ENCODE assay signal across 19 mouse cellular contexts in the genomic region with DNA sequence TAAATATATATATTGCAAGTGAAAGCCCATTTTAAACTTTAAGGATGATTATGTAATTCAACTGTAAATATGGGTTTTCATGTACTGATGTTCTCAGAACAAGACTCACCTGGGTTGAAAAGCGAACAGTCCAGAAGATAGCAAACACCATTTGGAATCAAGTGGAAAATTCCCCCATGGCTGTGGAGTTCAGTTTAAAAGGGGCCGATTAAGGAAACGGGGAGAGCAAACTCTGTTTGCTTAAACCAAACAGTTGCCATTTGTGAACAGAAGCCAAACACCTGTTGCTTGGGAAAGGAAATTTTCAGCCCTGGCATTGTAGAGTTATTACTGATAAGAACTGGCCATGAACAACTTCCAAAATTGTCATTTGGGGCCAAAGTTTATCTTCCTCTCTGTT.
"Had no signal": no experiment of that assay in that cellular context is flagged by ENCODE, and none has a peak within 500 bp of the region (broad histone marks: within the 10 kb centered on the region; RNA-seq: fewer than 3 reads in every experiment).

No protein-coding gene starts in this region.

- H3K36me3 ChIP-seq: liver, embryonic 13.5 days; liver, embryonic 15.5 days; midbrain, embryonic 12.5 days; neural tube, embryonic 13.5 days; neural tube, embryonic 15.5 days had no signal

- H3K4me2 ChIP-seq: liver, embryonic 13.5 days; liver, embryonic 15.5 days; midbrain, embryonic 12.5 days; neural tube, embryonic 13.5 days; neural tube, embryonic 15.5 days had no signal

- H3K27ac ChIP-seq: liver, embryonic 13.5 days; liver, embryonic 15.5 days; macrophage; midbrain, embryonic 12.5 days; neural tube, embryonic 13.5 days; neural tube, embryonic 15.5 days had no signal

- H3K4me3 ChIP-seq: liver, embryonic 13.5 days; liver, embryonic 15.5 days; megakaryocyte, embryonic 14.5 days; midbrain, embryonic 12.5 days; neural tube, embryonic 13.5 days; neural tube, embryonic 15.5 days had no signal

- H3K4me1 ChIP-seq: liver, embryonic 13.5 days; liver, embryonic 15.5 days; midbrain, embryonic 12.5 days; neural tube, embryonic 13.5 days had no signal

- ATAC-seq: liver, postnatal 0 days; midbrain, embryonic 16.5 days had no signal

- H3K9ac ChIP-seq: liver, embryonic 13.5 days; liver, embryonic 15.5 days; liver, postnatal 0 days; midbrain, embryonic 12.5 days; neural tube, embryonic 13.5 days; neural tube, embryonic 15.5 days had no signal

- DNase-seq: liver; liver, embryonic 13.5 days; liver, postnatal 0 days; lung, adult 2 months; lung, postnatal 10 days; midbrain, embryonic 14.5 days; retina, postnatal 1 day; right cerebral cortex, adult 18-20 months; right cerebral cortex, postnatal 25 days; thymus, adult 18-20 months; thymus, postnatal 14 days; thymus, postnatal 36 days had no signal

- H3K9me3 ChIP-seq: liver, embryonic 13.5 days; liver, embryonic 15.5 days; midbrain, embryonic 12.5 days; neural tube, embryonic 13.5 days; neural tube, embryonic 15.5 days had no signal

- H3K27me3 ChIP-seq: midbrain, embryonic 12.5 days; neural tube, embryonic 13.5 days; neural tube, embryonic 15.5 days had no signal
